Mouse (Mus musculus): ENCODE results near the gene Atxn1.

- TF ChIP-seq CTCF (IDR thresholded peaks at IDR 0.05; ENCODE audit: insufficient read depth, low read depth, low read length) (no peak), POLR2A (IDR thresholded peaks at IDR 0.05; ENCODE audit: insufficient read depth, low read depth, low read length) (no peak)
Observed at GRCm38 (mm10) chr13:45935798-45936197, 29.0 kb downstream of the Atxn1 start.

Measured in olfactory bulb, adult 2 months (tissue).